Mouse (Mus musculus) intestine, embryonic 14.5 days (tissue): ENCODE data around the gene Gm10521. TPM values are rescaled to one million over a fixed set of nuclear protein-coding genes. Genes with fewer than 3 reads are reported as not detected.

Source experiments
- ATAC-seq: fragments of 200-750 bp; cut with Nextera tagmentation; replicated peaks from 2 replicates; pipeline ENCODE4 v1.8.0; 2017; ENCODE audit warnings: low read depth, moderate number of reproducible peaks, moderate TSS enrichment, moderate library complexity; ENCODE audit not compliant: low FRiP score, low TSS enrichment
- DNase-seq: peaks from one replicate; pipeline ENCODE4 v3.0.0-alpha.2; 2018; ENCODE audit warnings: low spot score
- H3K27ac ChIP-seq: fragments of 300-500 bp; sonication (generic); 2 replicates; pipeline ENCODE4 v1.5.1; 2014; ENCODE audit warnings: low read depth, mild to moderate bottlenecking, control low read depth
- H3K27me3 ChIP-seq: fragments of 300-500 bp; sonication (generic); replicated peaks from 2 replicates; pipeline ENCODE4 v1.6.1; 2014; ENCODE audit warnings: low read length, control low read depth; ENCODE audit not compliant: control insufficient read depth, insufficient read depth
- H3K36me3 ChIP-seq: fragments of 300-500 bp; sonication (generic); 2 replicates; pipeline ENCODE4 v1.6.1; 2014; ENCODE audit warnings: low read length, control low read depth; ENCODE audit not compliant: control insufficient read depth, insufficient read depth
- H3K4me1 ChIP-seq: fragments of 300-500 bp; sonication (generic); replicated peaks from 2 replicates; pipeline ENCODE4 v1.6.1; 2014; ENCODE audit warnings: low read length, control low read depth, mixed read lengths; ENCODE audit not compliant: control insufficient read depth, insufficient read depth
- H3K4me2 ChIP-seq: fragments of 300-500 bp; sonication (generic); 2 replicates; pipeline ENCODE4 v1.6.1; 2014; ENCODE audit warnings: low read length
- H3K4me3 ChIP-seq: fragments of 300-500 bp; sonication (generic); 2 replicates; pipeline ENCODE4 v1.5.1; 2014; ENCODE audit warnings: low read depth, low read length, control low read depth, mixed read lengths
- H3K9ac ChIP-seq: fragments of 300-500 bp; sonication (generic); 2 replicates; pipeline ENCODE4 v1.6.1; 2014; ENCODE audit warnings: mild to moderate bottlenecking, low read length
- H3K9me3 ChIP-seq: fragments of 300-500 bp; sonication (generic); 2 replicates; pipeline ENCODE4 v1.6.1; 2016; ENCODE audit warnings: low read length, control low read depth; ENCODE audit not compliant: control insufficient read depth
- WGBS: fragments of 180-500 bp; shearing (Covaris S2); extraction: QIAGEN DNeasy Blood & Tissue Kit; methylation state at CpG from one replicate; pipeline ENCODE4 v1.1.7; 2014; 5-methylcytosine and 5-hydroxymethylcytosine counted together
- polyA plus RNA-seq: library from polyadenylated mRNA; unstranded; fragments of >200 nt; fragmentation: Nextera tagmentation; extraction: Ambion mirVana; gene quantifications from 2 replicates; pipeline ENCODE4 v1.2.1, GENCODE M21; 2014

Gm10521 gene
- polyA plus RNA-seq, 1 experiment from 2014 or later = not detected

DNA sequence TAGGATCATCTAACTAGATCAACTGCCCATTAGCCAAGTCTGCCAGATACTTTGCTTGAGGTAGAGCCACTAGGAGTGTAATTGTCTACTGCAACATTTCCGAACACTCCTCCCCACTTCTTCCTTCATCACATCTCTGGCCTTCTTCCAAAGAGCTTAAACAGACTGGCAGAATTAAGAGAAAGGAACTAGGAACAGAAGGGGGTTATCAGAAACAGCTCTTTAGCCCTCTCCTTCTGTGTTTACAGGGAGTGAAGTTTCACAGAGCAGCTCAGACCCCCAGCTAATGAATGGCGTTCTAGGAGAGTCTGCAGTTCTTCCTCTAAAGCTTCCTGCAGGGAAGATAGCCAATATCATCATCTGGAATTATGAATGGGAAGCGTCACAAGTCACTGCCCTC is 38.4 kb downstream of the Gm10521 start:
- Histone ChIP-seq H3K4me3 (no peak overlapping the region), H3K4me2 (no peak overlapping the region), H3K27me3 (no peaks in the 10 kb centered on the region), H3K9me3 (no peaks in the 10 kb centered on the region), H3K9ac (no peak overlapping the region), H3K36me3 (no peaks in the 10 kb centered on the region), H3K27ac (no peak overlapping the region), H3K4me1 (no peaks in the 10 kb centered on the region)
- WGBS = 22% methylated on average over 3 of the region's 3 CpGs
- ATAC-seq (no peak), DNase-seq (no peak)

DNA sequence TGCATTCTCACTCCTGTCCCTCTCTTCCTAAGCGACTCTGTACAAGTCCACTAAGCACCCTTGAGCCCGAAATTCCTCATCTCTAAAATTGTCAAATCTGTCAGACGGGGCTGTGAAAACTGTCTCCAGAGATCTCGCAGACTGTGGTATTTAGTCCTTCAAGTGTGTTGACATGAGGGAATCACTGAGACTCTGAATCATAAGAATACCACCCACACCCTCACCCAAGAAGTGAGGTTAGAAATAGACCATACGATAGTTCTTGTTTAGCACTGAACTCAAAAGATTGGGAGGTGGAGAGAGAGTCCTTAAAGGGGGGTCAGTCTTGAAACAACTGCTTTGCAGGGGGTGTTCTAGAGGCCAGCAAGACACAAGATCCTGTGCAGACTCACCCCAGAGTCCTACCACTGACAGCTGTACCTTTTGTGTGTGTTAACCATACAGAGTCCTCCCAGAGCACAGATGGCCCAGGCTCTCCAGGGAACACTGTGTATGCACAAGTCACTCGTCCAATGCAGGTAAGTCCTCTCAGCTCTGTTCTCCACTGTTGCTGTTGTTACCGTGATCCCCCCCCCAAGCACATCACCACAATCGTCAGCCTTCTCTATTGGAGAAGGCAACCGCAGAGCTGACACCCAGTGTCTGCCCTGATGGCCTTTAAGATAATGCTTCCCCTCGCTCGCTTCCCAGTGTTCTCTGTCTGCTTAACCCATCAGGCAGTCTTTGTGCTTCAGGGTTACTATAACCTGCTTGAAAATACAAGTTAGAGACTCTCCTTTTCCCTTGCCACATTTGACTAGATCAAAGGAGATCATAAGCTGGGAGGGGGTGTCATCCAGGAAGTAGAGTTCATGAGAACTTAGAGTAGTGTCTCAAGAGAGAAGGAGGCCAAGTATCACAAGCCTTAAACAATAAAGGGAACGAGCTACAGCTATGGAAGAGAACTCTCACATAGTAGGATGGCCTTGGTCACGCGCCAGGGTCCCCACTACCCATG is 43.8 kb downstream of the Gm10521 start:
- Histone ChIP-seq H3K4me3 (no peak overlapping the region), H3K36me3 (no peaks in the 10 kb centered on the region)
- no peak for ATAC-seq

DNA sequence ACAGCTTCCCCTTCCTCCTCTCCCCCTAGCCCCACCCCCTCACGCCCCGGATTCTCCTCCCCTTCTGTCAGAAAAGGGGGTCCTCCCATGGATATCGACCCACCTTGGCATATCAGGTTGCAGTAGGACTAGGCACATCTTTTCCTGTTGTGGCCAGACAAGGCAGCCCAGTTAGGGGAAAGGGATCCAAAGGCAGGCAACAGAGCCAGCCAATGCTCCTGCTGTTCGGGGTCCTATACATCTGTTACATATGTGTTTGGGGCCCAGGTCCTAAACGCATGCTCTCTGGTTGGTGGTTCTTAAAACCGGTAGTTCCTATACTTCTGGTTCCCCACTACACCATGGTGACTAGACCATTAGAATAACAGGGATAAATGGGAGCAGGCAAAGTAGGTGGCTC is 45.2 kb downstream of the Gm10521 start:
- WGBS = 76% methylated on average over 6 of the region's 6 CpGs
- Histone ChIP-seq H3K4me2 (no peak overlapping the region), H3K9me3 (no peaks in the 10 kb centered on the region), H3K4me1 (no peaks in the 10 kb centered on the region), H3K27ac (no peak overlapping the region), H3K27me3 (no peaks in the 10 kb centered on the region), H3K4me3 (no peak overlapping the region), H3K9ac (no peak overlapping the region), H3K36me3 (no peaks in the 10 kb centered on the region)
- ATAC-seq (no peak), DNase-seq (no peak)

More for the DNA sequence above, 43.8 kb downstream of the Gm10521 start:
- Histone ChIP-seq H3K27ac (no peak overlapping the region), H3K9me3 (no peaks in the 10 kb centered on the region), H3K9ac (no peak overlapping the region), H3K4me1 (no peaks in the 10 kb centered on the region), H3K27me3 (no peaks in the 10 kb centered on the region), H3K4me2 (no peak overlapping the region)
- WGBS = 76% methylated on average over 14 of the region's 14 CpGs
- no peak for DNase-seq

DNA sequence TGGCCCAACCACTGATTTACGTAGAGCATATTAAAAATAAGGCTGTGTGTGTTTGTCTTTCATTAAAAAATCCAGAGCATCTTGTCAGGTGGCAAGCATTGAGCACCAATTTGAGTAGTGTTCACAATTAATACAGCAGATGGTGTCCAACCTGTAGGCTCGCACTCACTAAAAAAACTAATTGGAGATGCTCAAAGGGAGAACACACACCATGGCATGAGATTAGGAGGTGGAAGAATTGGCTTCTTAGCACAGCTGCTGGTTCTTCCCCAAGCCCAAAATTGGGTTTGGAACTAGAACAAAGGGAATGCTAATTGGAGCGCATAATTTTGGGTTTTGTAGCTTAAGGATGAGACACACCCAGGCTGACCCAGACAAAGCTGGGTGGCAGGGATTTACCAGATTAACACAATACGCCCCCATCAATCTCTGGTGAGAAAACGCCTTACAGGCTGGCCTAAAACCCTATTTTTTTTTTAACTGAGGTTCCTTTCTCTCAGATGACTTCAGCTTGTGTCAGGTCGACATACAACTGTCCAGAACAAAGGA is 51.1 kb downstream of the Gm10521 start:
- ATAC-seq = no peak
- DNase-seq = no peak
- no peak overlapping the region for H3K4me3 ChIP-seq
- H3K27me3 ChIP-seq = no peaks in the 10 kb centered on the region
- H3K4me2 ChIP-seq = no peak overlapping the region
- H3K4me1 ChIP-seq = no peaks in the 10 kb centered on the region
- no peaks in the 10 kb centered on the region for H3K9me3 ChIP-seq
- no peak overlapping the region for H3K27ac ChIP-seq
- H3K9ac ChIP-seq = no peak overlapping the region
- WGBS = 74% methylated on average over 6 of the region's 6 CpGs
- no peaks in the 10 kb centered on the region for H3K36me3 ChIP-seq

Other genes with a start within 250 kb of the Gm10521 start
- 0.16 TPM in 1 of 2 replicates, not detected in the other for gene Slamf7, start 242.6 kb upstream of the Gm10521 start, polyA plus RNA-seq
- gene Cd48, start 213.7 kb upstream of the Gm10521 start, polyA plus RNA-seq = 2.5 and 3.8 TPM in 2 replicates
- 0.15 and 0.19 TPM in 2 replicates for gene Slamf1, start 128.5 kb upstream of the Gm10521 start, polyA plus RNA-seq
- 1.5 and 1.8 TPM in 2 replicates for gene Cd84, start 56.0 kb upstream of the Gm10521 start, polyA plus RNA-seq
- gene Slamf6, start 21.9 kb downstream of the Gm10521 start, polyA plus RNA-seq = 0.28 TPM in 1 of 2 replicates, not detected in the other
- gene Vangl2, start 132.8 kb downstream of the Gm10521 start, polyA plus RNA-seq = 13.9 and 15.4 TPM in 2 replicates
- not detected in 2 replicates for gene Nhlh1, start 161.9 kb downstream of the Gm10521 start, polyA plus RNA-seq
- gene Copa, start 186.9 kb downstream of the Gm10521 start, polyA plus RNA-seq = 182 and 183 TPM in 2 replicates
- gene Ncstn, start 187.1 kb downstream of the Gm10521 start, polyA plus RNA-seq = 140 TPM in 2 replicates
- gene Pex19, start 231.1 kb downstream of the Gm10521 start, polyA plus RNA-seq = 140 TPM in 2 replicates